Mouse (Mus musculus) ovary, postnatal 14 days (tissue): ENCODE results near the gene Tiparp.

Experiments used
- DNase-seq: peaks from one replicate; pipeline ENCODE4 v3.0.0; 2022; ENCODE audit warnings: low spot score

The Tiparp gene

GRCm38 (mm10) chr3:65529471-65530215, 1.4 kb downstream of the Tiparp start:
- DNase-seq, result peak; percentile 34

- no peak for DNase-seq
Measured at GRCm38 (mm10) chr3:65533014-65533413, 4.8 kb downstream of the Tiparp start.

- no peak for DNase-seq
Measured at GRCm38 (mm10) chr3:65533598-65533997, 5.4 kb downstream of the Tiparp start.

GRCm38 (mm10) chr3:65534488-65534887, 6.3 kb downstream of the Tiparp start:
- DNase-seq, result no peak

- DNase-seq, result no peak
Measured at GRCm38 (mm10) chr3:65535087-65535761, 7.0 kb downstream of the Tiparp start.

- no peak for DNase-seq
Measured at GRCm38 (mm10) chr3:65537288-65537687, 9.1 kb downstream of the Tiparp start.

GRCm38 (mm10) chr3:65540906-65541551, 12.8 kb downstream of the Tiparp start:
- no peak for DNase-seq

- DNase-seq, result no peak
Measured at GRCm38 (mm10) chr3:65541552-65541935, 13.3 kb downstream of the Tiparp start.

- no peak for DNase-seq
Measured at GRCm38 (mm10) chr3:65549785-65550184, 21.6 kb downstream of the Tiparp start.

GRCm38 (mm10) chr3:65551065-65551464, 22.9 kb downstream of the Tiparp start:
- DNase-seq, result no peak

- no peak for DNase-seq
Measured at GRCm38 (mm10) chr3:65554633-65555032, 26.4 kb downstream of the Tiparp start.

GRCm38 (mm10) chr3:65558679-65559078, 30.5 kb downstream of the Tiparp start:
- DNase-seq, result no peak

GRCm38 (mm10) chr3:65562212-65562611, 34.0 kb downstream of the Tiparp start:
- no peak for DNase-seq

- no peak for DNase-seq
Measured at GRCm38 (mm10) chr3:65562694-65563093, 34.5 kb downstream of the Tiparp start.

GRCm38 (mm10) chr3:65563926-65564624, 35.9 kb downstream of the Tiparp start:
- no peak for DNase-seq

- no peak for DNase-seq
Measured at GRCm38 (mm10) chr3:65565632-65566300, 37.6 kb downstream of the Tiparp start.

GRCm38 (mm10) chr3:65569941-65570340, 41.7 kb downstream of the Tiparp start:
- no peak for DNase-seq

GRCm38 (mm10) chr3:65573516-65573915, 45.3 kb downstream of the Tiparp start:
- no peak for DNase-seq

- DNase-seq, result no peak
Measured at GRCm38 (mm10) chr3:65577602-65578001, 49.4 kb downstream of the Tiparp start.

GRCm38 (mm10) chr3:65579260-65579921, 51.2 kb downstream of the Tiparp start:
- no peak for DNase-seq

- no peak for DNase-seq
Measured at GRCm38 (mm10) chr3:65581596-65581995, 53.4 kb downstream of the Tiparp start.
